Mouse (Mus musculus): ENCODE data around the gene Spata18.

DNA sequence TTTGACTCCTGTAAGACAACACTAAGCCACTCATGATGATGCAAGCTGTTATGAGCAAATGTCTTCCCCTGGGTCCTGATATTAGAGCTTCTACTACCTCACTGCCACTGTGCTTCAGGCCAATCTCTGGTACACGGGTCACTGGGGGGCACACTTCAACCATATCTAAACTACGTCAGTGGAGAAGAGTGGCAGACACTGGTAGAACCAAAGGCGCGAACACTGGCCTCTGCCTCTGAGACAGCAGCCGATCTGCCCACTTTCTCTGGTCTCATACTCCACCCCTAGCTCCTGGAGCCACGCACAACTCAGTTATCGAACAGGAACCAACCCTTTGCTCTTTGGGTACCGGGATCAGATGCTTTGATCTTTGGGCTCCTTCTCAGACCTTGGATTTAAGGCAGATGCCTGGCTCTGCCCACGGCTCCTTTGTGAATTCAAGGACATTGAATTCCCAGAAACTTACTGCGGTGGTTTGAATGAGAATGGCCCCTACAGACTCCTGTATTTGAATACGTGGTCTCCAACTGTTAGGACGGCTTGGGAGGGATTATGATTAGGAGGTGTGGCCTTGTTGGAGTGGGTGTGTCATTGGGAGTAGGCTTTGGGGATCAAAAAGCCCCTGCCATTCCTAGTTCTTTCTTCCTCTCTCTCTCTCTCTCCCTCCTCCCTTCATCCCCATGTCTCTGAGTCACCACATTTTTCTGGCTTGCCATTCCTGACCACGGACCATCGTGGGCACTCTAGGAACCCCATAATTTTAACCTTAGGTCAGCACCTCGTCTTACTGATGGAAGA lies 40.7 kb downstream of the Spata18 start:
- no peak for TF ChIP-seq CTCF (IDR thresholded peaks at IDR 0.05; ENCODE audit: borderline replicate concordance, extremely low read depth, insufficient read depth, insufficient read length)
- no peak for TF ChIP-seq POLR2A (IDR thresholded peaks at IDR 0.05; ENCODE audit: borderline replicate concordance, extremely low read depth, insufficient read depth, insufficient read length, poor library complexity, severe bottlenecking)
